Mouse (Mus musculus) kidney, adult 8-10 months (tissue): ENCODE data around the gene Rtn4rl1.
A peak's percentile ranks its signal among the peaks of the same experiment; 100 is the strongest.
"Not testable (repeated sequence)": the region's sequence is repeated elsewhere in the genome, so short reads cannot be mapped to it uniquely, and the experiment has no call there.

Source experiments
- DNase-seq, 2 experiments: peaks; one replicate each; pipeline ENCODE4 v3.0.0; 2022

Gene Rtn4rl1

DNA sequence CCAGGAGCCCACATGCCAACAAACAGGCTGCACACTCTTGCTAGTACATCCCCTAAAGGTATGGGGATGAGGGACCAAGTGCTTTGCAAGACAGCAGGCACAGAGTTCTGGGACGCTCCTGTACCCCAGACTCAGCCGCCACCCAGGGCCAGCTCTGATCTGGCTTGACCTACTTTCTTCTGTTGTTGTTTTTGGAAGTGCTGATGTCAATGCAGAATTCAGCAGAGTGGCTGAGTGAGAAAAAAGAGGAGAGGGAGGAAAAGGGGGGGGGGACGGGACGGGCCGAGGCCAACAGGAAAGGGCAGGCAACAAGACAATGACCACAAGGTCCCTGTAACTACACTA, 86.5 kb downstream of the Rtn4rl1 start:
- DNase-seq: no peak

DNA sequence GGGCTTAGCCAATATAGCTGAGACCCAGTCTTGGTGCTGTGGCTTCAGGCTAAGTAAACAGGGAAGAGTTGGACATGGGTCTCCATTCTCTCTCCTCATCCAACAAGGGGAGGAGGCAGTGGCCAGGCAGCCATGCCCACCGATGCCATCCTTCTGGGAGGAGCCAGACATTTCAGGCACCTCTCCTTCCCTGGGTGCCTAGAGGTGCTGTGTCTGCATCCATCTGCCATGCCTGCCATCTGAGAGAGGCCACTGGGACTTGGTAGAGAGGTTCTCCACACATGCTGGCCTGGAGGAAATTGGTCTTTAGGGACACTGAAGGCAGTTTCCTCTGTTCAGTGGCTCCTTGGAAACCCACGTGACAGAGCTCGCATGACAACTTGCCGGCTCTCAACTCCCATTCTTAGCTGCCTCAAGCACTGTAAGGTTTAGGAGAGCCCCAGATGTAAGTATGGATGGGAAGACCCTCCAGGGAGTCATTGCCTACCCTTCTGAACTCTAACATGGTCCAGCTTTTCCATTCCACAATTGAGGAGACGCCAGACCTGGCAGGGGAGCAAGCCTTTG, 86.9 kb downstream of the Rtn4rl1 start:
- no peak for DNase-seq

GRCm38 (mm10) chr11:75281380-75282256, 88.0 kb downstream of the Rtn4rl1 start:
- DNase-seq: no peak

GRCm38 (mm10) chr11:75282496-75283120, 89.0 kb downstream of the Rtn4rl1 start:
- DNase-seq: no peak

GRCm38 (mm10) chr11:75283784-75284183, 90.2 kb downstream of the Rtn4rl1 start:
- DNase-seq: not testable (repeated sequence)

DNA sequence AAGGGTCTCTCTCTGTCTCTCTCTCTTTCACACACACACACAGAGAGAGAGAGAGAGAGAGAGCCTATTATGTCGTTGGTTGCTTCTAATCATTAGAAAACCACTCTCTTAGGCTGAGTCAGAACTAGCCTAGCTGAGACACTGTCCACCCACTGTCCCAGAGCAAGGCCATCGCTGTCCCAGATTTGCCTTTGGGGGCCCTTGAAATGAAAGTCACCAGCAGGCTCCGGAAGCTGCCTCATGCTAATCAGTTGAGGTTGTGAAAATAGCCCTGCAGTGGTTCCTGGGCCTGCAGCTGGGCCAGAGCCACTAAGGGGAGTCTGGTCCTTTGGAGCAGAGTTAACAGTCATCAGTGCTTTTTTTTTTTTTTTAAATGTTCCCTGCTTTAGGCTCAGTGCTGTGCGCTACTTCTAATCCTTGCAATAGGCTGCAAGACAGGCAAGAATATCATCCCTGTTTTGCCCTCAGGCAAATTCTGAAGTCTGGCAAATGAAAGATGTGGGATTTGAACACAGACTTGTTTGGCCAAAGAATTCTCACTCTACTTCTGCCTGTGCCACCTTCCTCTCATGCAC, 92.4 kb downstream of the Rtn4rl1 start:
- no peak for DNase-seq

- DNase-seq: no peak
Observed at GRCm38 (mm10) chr11:75286868-75287267, 93.3 kb downstream of the Rtn4rl1 start.

DNA sequence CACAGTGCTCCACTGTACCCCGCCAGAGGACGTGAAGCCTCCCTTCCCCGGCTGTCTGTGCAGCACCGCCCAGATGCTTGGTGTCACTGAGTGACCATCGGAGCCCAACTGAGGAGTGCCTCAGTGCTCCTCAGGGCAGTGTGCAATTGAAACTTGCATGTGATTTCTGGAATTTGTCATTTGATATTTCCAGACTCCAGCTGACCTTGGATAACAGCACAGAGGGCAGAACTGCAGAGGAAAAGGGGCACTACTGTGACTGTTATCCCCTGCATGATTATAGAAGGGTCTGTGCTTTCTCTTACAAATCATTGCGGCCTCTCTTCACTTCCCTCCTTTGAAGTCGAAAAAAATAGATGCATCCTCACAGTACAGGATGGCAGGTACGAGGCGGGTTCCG, 94.4 kb downstream of the Rtn4rl1 start:
- no peak for DNase-seq

DNA sequence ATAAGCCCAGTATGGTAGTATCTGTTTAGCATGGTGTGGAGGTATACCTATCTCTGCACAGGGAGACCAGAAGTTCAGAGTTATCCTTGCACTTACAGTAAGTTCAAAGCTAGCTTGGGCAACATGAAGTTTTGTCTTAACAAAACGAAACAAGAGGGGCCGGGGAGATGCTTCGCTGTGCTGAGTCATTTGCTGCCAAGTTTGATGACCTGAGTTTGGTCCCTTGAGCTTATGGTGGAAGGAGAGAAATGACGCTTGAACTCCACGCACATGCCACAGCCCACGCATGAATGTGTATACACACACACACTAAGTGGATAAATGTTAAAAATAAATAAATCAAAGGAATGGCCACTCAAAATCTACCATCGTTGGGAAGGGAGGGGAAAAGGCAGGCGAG, 94.9 kb downstream of the Rtn4rl1 start:
- DNase-seq: no peak

- peak; percentile 46 to 55 for DNase-seq
Observed at GRCm38 (mm10) chr11:75289120-75289519, 95.5 kb downstream of the Rtn4rl1 start.

GRCm38 (mm10) chr11:75290566-75291271, 97.1 kb downstream of the Rtn4rl1 start:
- peak; percentile 88 to 96 for DNase-seq

- peak; percentile 51 to 58 for DNase-seq
Observed at GRCm38 (mm10) chr11:75291389-75292215, 98.0 kb downstream of the Rtn4rl1 start.

DNA sequence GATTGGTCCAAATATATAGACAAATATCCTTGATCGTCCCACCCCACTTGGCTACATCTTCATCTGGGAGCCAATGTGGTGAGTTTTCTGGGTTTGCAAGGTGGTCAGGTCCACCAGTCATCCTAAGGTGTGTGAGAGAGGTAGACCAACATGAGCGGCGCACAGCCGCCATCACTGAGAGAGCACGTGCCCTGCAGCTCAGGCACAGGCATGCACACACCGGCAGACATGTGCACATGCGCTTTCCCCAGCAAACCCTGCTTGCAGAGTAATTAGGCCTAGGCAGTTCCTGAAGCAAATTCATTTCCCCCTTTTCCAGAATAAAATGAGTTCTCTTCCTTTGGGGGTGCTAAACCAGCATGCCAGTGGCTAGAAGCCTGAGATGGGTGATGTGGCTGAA, 98.7 kb downstream of the Rtn4rl1 start:
- DNase-seq: no peak

GRCm38 (mm10) chr11:75293852-75294361, 100.3 kb downstream of the Rtn4rl1 start:
- peak; percentile 64 to 69 for DNase-seq

- peak; percentile 63 to 84 for DNase-seq
Observed at GRCm38 (mm10) chr11:75294862-75295261, 101.3 kb downstream of the Rtn4rl1 start.

DNA sequence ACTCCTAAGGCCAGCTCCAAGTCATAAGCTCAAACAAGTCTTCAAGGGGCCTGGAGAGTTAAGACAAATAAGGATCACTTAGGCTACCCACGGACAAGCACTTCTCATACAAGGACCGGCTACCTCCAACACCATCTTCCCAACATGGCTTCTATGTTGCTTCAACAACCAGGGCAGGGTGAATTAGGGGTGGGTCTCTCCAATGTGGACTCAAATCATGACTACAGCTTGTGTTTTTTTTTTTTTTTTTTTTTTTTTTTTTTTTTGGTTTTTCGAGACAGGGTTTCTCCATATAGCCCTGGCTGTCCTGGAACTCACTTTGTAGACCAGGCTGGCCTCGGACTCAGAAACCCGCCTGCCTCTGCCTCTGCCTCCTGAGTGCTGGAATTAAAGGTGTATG, 102.0 kb downstream of the Rtn4rl1 start:
- DNase-seq: not testable (repeated sequence)

DNA sequence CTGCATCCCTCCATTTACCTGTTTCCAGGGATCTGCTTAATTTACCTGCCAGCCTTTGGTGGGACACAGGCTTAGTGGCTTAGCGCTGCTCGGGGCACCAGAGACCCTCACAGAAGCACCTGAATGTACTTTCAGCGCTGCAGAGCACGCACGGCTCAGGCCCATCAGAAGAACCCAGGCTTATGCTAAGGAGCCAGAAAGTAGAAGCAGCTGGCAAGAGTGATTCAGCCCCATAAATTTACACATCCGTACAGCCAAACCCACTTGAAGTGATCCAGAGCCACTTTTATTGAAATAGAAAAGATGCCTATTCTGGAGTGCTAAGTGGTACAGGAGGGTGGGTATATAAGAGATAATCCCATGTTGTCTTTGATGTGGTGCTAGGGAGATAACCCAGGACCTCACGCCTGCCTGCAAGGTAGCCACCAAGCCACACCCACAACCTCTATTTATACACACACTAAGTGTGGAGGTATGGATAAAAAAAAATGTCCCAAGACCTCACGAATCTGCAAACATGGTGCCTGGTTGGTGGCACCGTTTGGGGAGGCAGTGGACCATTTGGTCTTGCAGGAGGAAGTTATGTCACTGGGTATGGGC, 102.9 kb downstream of the Rtn4rl1 start:
- no peak for DNase-seq

- DNase-seq: peak; percentile 57 to 71
Observed at GRCm38 (mm10) chr11:75297631-75298030, 104.0 kb downstream of the Rtn4rl1 start.

DNA sequence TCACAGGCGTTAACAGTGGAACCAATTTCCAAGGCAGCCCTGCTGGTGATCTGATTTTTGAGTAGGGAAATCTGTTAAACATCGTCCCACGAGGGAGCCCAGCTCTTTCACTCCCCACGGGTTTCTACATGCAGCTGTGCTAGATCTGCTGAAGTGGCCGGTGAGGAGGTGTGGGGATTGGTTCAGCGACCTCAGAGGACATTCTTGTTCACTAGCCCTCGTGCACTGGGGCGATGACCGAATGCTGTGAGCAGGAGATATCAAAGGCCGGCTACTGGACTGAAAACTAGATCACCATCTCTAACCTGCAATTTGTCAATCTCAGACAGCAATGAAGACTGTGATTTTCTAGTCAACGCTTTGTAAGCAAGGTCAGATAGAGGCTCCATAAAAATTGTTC, 104.9 kb downstream of the Rtn4rl1 start:
- peak; percentile 56 to 63 for DNase-seq

GRCm38 (mm10) chr11:75299786-75300185, 106.2 kb downstream of the Rtn4rl1 start:
- no peak for DNase-seq

DNA sequence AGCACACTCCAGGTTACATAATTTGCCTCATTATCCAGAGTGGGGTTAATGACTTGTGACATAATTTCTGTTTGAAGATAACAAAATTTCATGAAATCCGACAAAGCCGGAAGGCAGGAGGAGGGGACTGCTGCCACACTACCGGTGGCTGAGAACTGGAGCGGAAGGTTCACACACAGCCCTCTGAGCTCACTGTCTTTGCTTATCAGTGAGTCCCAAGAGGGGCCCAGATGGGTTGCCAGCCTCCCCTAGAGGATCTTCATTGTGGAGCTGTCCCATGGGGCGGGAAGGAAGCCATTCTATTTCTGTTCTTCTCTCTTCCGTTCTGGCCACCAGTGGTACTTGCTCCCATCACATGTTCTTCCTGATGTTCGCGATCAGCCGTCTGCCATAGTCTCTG, 107.4 kb downstream of the Rtn4rl1 start:
- DNase-seq: no peak
